Mouse (Mus musculus) embryonic facial prominence, embryonic 13.5 days (tissue): ENCODE measurements around the gene Pex19. TPM values are rescaled to one million over a fixed set of nuclear protein-coding genes. Genes with fewer than 3 reads are reported as not detected.

Source experiments
- polyA plus RNA-seq: library from polyadenylated mRNA; unstranded; fragments of >200 nt; fragmentation: Nextera tagmentation; extraction: Ambion mirVana; gene quantifications from 2 replicates; pipeline ENCODE4 v1.2.1, GENCODE M21; 2015

The Pex19 gene
- polyA plus RNA-seq, 1 experiment from 2014 or later = 152 TPM

Other genes with a start within 250 kb of the Pex19 start
- not detected in 2 replicates for gene Gm10521, start 231.1 kb upstream of the Pex19 start, polyA plus RNA-seq
- 0.21 TPM in 1 of 2 replicates, not detected in the other for gene Slamf6, start 209.2 kb upstream of the Pex19 start, polyA plus RNA-seq
- 22.1 and 25.2 TPM in 2 replicates for gene Vangl2, start 98.3 kb upstream of the Pex19 start, polyA plus RNA-seq
- gene Nhlh1, start 69.2 kb upstream of the Pex19 start, polyA plus RNA-seq = 0.66 and 1.5 TPM in 2 replicates
- 216 and 239 TPM in 2 replicates for gene Copa, start 44.2 kb upstream of the Pex19 start, polyA plus RNA-seq
- gene Ncstn, start 44.0 kb upstream of the Pex19 start, polyA plus RNA-seq = 103 and 106 TPM in 2 replicates
- gene Dcaf8, start 21.3 kb downstream of the Pex19 start, polyA plus RNA-seq = 150 and 153 TPM in 2 replicates
- 79.3 and 83.7 TPM in 2 replicates for gene Pea15a, start 80.0 kb downstream of the Pex19 start, polyA plus RNA-seq
- 2.1 and 4.3 TPM in 2 replicates for gene Casq1, start 93.1 kb downstream of the Pex19 start, polyA plus RNA-seq
- gene Atp1a4, start 131.7 kb downstream of the Pex19 start, polyA plus RNA-seq = not detected in 2 replicates
- 46.9 and 49.8 TPM in 2 replicates for gene Igsf8, start 134.9 kb downstream of the Pex19 start, polyA plus RNA-seq
- 1.9 and 2.5 TPM in 2 replicates for gene Atp1a2, start 171.3 kb downstream of the Pex19 start, polyA plus RNA-seq
- 0.07 TPM in 1 of 2 replicates, not detected in the other for gene Kcnj9, start 202.6 kb downstream of the Pex19 start, polyA plus RNA-seq
- gene Kcnj10, start 214.5 kb downstream of the Pex19 start, polyA plus RNA-seq = 0.06 TPM in 2 replicates
- 6.6 and 7.3 TPM in 2 replicates for gene Pigm, start 249.8 kb downstream of the Pex19 start, polyA plus RNA-seq